Mouse (Mus musculus) spleen, adult 10 weeks (tissue): Measurements from ENCODE around the gene T2. TPM values are rescaled to one million over a fixed set of nuclear protein-coding genes. Genes with fewer than 3 reads are reported as not detected.

ENCODE experiments used
- polyA plus RNA-seq: library from polyadenylated mRNA; stranded (reverse); fragments of 350-450 nt; fragmentation: Illumina TruSeq; extraction: RNeasy Lipid Tissue Mini Kit (QIAGEN cat#74804); gene quantifications from one replicate; pipeline ENCODE4 v1.2.3, GENCODE M21; 2015; ENCODE audit warnings: low replicate concordance; ENCODE audit not compliant: insufficient read depth

Gene T2
- not detected for polyA plus RNA-seq

DNA sequence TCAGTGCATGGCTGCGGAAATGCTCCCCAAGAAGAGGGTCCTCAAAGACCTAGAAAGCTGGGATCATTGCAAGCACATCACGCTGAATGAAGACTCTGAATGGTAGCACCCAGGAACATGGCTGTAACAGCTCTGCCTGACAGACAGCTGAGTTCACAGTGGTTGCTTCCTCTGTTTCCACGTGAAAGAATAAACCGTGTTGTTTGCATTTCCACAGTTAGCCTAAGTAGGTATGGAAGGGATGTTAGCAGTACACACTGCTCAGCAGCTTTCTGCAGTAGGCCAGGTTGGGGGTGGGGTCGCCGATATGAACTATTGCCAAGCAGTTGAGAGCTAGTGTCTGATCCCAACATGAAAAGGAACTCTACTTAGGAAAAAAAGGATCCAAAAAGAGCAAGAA, at the start of gene T2:
Gene T2, plus strand, starts transcription at position 301 of the 400 bp plus-strand sequence.

DNA sequence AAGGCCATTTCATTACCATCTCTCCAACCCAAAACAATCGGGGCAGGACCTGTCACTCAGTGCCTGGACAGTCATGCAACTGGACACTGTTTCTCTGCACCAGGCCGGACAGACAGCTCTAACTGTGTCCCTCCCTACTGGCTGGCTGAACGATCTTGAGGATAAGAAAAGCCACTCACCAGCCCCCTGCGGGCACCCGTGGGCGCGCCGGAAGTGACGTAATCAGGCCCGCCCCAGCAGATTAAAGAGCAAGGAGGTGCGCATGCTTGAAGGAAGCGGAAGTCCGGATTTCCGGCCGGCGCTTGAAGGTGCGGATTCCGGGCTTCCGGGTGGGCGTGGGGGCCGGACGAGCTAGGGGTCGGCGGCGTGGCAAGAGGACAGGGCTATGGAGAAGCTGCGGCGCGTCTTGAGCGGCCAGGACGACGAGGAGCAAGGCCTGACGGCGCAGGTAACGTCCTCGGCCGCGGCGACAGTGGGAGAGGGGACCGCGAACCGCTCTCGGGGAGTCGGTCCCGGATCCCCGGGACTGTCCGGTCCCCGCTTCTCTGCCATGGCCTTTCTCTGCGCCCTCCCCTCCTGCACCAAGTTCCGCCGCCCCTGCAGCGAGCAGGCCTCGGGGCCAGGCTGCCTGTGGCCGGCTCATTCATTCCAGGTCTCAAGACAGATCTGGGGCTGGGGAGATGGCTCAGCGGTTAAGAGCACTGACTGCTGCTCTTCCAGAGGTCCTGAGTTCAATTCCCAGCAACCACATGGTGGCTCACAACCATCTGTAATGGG, 44.8 kb upstream of the T2 start, which contains the start of gene Sft2d1:
Gene Sft2d1, plus strand, starts transcription at position 265 of the 777 bp plus-strand sequence.

DNA sequence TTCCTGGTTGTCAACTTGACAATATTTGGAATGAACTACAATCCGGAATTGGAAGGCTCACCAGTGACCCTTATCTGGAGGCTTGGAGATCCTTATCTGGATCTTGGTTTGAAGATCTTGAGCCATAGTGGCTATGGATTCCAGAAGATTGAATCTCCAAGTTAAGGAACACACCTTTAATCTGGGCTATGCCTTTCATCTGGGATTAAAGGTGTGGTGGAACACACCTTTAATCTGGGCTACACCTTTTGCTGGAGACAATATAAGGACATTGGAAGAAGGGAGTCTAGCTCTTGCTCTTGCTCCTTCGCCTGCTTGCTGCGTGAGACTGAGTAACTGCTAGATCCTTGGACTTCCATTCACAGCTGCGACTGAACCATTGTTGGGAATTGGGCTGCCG, 18.6 kb upstream of the T2 start, which contains the start of gene Prr18:
Gene Prr18, plus strand, starts transcription at position 301 of the 400 bp plus-strand sequence.

DNA sequence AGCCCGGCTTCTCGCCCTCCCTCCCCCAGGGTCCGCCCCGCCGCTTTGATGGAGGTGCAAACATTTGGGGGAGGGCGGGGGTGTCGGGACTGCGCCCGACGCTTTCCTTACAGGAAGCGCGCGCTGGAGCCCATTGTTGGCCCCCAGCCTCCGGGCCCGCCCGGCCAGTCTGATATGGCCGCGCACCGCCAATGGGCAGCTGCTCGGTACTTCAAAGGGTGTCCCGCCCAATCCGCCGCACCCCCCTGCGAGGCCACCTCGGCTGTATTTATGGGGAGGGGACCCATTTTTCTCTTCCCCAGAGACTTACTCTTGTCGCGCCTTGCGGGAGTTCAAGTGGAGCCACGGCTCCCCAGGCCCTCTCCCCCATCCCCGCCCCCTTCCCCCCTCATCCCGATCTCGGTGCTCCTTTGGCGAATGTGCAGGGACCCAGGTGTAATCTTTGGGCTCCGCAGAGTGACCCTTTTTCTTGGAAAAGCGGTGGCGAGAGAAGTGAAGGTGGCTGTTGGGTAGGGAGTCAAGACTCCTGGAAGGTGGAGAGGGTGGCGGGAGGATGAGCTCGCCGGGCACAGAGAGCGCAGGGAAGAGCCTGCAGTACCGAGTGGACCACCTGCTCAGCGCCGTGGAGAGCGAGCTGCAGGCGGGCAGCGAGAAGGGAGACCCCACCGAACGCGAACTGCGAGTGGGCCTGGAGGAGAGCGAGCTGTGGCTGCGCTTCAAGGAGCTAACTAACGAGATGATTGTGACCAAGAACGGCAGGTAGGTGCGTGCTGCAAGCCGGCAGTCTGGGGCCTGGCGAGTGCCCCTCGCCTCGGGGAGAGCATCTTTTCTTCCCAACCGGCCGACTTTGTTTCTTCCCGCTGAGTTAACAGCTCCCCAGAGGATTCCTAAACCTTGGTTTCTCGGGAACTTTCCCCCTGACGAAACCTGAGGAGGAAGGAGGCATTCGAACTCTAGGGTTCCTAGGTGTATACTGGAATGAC, 78.5 kb downstream of the T2 start, which contains the start of gene T:
Gene T, plus strand, starts transcription at position 446 of the 983 bp plus-strand sequence.

Other genes with a start within 250 kb of the T2 start
- 0.46 TPM for gene Gm49673, start 208.2 kb upstream of the T2 start, polyA plus RNA-seq
- gene Rnaset2a, start 207.9 kb upstream of the T2 start, polyA plus RNA-seq: 32.0 TPM
- gene Fgfr1op, start 190.5 kb upstream of the T2 start, polyA plus RNA-seq: 45.0 TPM
- gene Ccr6, start 119.9 kb upstream of the T2 start, polyA plus RNA-seq: 85.7 TPM
- 152 TPM for gene Mpc1, start 73.1 kb upstream of the T2 start, polyA plus RNA-seq
- 131 TPM for gene Sft2d1, start 44.9 kb upstream of the T2 start, polyA plus RNA-seq
- 0.29 TPM for gene Prr18, start 18.5 kb upstream of the T2 start, polyA plus RNA-seq
- not detected for gene T, start 78.4 kb downstream of the T2 start, polyA plus RNA-seq
- 1.6 TPM for gene Pde10a, start 169.4 kb downstream of the T2 start, polyA plus RNA-seq
- not detected for gene Gm17087, start 211.0 kb downstream of the T2 start, polyA plus RNA-seq